Mouse (Mus musculus) embryo, embryonic 11 days (tissue): ENCODE measurements around the gene Gm21836.
"Not testable (repeated sequence)": the region's sequence is repeated elsewhere in the genome, so short reads cannot be mapped to it uniquely, and the experiment has no call there.

Source experiments
- DNase-seq: peaks from one replicate; pipeline ENCODE4 v3.0.0-alpha.2; 2015

Gm21836 gene

DNA sequence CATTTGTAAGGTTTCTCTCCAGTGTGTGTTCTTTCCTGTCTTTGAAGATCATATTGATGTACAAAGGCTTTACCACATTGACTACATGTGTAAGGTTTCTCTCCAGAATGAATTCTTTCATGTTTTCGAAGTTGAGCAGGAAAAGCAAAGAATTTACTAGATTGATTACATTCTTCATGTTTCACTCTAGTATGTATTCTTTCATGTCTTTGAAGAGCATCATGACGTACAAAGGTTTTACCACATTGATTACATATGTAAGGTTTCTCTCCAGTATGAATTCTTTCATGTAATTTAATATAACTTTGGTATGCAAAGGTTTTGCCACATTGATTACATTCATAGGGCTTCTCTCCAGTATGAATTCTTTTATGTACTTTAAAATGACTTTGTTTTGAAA is at the start of gene Gm21836:
Gene Gm21836 (minus strand): TSS at position 101 of the 400 bp plus-strand sequence.
- not testable (repeated sequence) for DNase-seq

DNA sequence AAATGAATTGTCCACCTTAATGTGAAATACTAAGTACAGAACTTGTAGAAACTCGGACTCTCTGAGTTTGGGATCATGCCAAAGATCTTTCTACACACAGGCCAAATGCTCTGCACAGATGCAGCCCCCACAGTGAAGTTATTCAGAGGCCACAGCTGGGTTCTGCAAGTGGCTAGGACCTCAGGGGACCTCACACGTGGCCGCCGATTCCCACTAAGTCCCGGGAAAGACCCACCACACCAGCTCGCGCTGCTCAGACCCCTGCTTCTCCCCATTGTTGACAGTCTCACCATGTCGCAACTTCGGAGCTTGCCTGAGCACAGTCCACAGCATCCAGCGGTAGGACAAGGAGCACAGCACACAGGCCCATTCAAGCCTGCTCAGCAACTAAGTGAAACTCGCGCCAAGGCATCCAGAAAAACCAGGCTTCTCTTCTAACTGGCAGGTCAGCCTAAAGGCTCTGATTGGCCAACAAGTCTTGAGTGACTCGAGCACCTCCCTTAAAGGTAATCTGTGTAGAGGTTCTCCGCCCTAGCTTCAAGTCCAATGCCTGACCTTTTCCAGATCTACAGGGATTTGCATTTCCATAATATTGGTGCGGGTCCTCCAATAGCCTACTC is 13.1 kb downstream of the Gm21836 start:
- not testable (repeated sequence) for DNase-seq

DNA sequence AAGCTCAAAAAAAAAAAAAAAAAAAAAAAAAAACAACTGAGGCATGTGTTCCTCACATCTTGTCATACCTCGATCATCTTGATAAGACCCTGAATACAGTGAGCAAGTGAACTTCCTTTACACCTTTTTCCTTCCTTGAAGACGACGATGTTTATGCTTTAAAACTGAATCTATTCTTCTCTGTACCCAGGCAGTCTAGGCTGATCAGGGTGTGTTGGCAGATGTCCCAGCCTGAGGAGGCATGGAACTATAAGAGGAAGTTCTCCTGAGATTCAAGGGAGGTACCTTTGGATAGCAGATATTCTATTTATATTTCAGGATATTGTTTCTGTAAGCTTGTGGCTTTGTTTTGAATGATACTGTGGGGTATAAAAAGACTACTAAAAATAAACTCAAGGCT is 15.5 kb downstream of the Gm21836 start:
- no peak for DNase-seq

DNA sequence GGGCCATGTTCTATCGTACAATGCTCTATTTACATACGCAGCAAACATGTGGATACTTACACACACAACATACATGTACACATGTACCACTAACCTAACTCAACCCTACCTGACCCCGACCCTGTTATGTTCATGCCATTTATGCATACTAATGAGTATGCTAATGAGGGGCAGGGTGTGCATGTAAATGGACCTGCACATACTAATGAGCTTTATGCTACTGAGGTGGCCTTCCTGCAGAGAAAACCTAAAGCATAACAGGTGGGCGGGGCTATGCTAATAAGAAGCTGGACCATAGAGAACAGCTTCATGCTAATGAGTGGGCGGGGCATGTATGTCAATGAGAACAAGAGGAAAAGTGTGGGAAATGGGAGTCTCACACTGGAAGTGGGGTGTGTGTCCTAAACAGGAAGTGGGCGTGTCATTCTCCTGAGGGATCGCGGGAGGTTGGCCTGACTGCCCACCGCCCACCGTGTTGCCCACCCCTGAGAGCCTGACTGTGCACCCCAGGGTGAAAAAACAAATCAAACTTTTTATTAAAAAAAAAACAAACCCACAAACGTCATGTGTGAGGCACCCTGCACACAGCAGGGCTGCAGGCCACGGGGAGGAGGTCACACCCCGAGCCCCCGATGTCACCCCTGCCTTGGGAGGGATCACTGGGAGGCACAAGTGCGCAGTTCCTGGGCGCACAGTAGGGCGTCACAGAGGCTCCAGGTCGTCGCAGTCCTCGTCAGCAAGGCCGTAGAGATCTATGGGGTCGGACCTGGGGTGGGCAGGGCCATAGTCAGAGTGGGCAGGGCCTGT is 17.3 kb downstream of the Gm21836 start, which contains the start of gene Ppp2r3d:
Gene Ppp2r3d (minus strand): TSS at position 803 of the 807 bp plus-strand sequence.
- peak; percentile 20 for DNase-seq

GRCm38 (mm10) chr9:124475689-124476088 is 17.9 kb downstream of the Gm21836 start:
- DNase-seq, result no peak

DNA sequence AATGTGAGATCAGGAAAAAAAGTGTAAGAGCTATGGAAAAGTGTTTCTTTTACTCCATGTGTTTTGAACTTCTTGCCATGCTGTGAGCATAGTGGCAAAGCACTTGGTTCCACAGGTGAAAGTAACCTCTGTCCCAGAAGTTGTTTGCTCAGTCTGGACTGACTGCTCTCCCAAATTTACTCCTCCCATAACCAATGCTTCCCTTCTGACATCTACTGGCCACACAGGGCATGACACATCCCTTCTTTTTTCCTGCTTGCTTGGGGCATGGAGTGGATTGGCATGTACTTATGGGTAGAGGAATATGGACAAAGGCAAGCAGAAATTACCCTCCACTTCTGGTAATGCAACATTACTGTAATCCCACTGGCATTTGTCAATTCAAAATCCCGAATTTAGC is 37.0 kb downstream of the Gm21836 start:
- peak; percentile 37 for DNase-seq
